Comparison of ENCODE assay signal across 8 mouse cellular contexts in the genomic region with DNA sequence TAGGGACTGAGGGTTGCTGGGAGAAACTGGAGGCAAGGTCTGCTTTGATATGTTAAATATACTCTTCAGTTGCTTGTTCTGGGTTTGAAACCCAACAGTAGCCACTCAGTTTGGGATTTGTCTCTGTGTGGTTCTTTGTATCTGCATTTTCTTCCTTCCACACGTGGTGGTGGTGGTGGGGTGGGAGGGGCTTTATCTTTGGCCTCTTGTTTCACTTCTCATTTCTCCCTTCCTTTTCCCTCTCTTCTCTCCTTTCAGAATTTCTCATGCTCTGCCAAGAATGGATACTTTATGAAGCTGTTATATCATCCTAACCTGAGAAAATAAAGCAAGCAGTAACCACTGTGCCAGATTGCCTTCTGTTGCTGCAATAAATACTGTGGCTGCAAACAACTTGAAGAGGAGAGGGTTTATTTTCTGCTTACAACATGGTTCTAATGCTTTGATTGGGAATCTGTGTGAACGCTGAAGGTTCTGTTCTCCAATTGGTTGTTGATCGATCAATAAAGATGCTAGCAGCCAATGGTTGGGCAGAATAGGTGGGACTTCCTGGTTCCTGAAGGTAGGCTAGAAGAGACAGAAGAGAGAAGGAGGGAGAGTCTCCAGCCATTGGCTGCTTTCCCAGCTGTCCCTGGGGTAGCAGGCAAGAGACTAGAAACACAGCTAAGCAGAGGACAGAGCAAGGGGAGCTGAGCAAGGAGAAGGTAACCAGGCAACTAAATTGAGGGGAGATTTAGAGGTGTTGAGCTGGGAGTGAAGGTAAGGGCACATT.
A peak's percentile ranks its signal among the peaks of the same experiment; 100 is the strongest.
DNase-seq lines count a peak whose midpoint lies in the region; ATAC-seq lines count a peak whose summit lies in the region.

No protein-coding gene starts in this region.

- H3K4me3 ChIP-seq in liver, embryonic 13.5 days (replicated peaks), result no peak overlapping the region; the same call in 1 of the 2 replicates
- H3K4me3 ChIP-seq in forebrain, embryonic 15.5 days, result no peak overlapping the region

- H3K9ac ChIP-seq in liver, embryonic 13.5 days, result no peak overlapping the region
- no peak overlapping the region for H3K9ac ChIP-seq in forebrain, embryonic 15.5 days (replicated peaks)

- no peaks in the 10 kb centered on the region for H3K36me3 ChIP-seq in liver, embryonic 13.5 days
- no peaks in the 10 kb centered on the region for H3K36me3 ChIP-seq in forebrain, embryonic 15.5 days

- no peaks in the 10 kb centered on the region for H3K9me3 ChIP-seq in liver, embryonic 13.5 days (replicated peaks)
- H3K9me3 ChIP-seq in forebrain, embryonic 15.5 days, result no peaks in the 10 kb centered on the region

- DNase-seq in right cerebral cortex, postnatal 10 days (ENCODE audit: low spot score in 2 of 2), result peak; percentile 41 to 49
- no peak for DNase-seq in right cerebral cortex, adult 2 months (ENCODE audit: low spot score in 2 of 2)
- peak; percentile 66 for DNase-seq in adrenal gland, postnatal 10 days
- DNase-seq in fibroblast of lung, adult 2 months (ENCODE audit: low read depth), result peak; percentile 10
- no peak for DNase-seq in liver, embryonic 13.5 days
- DNase-seq in skeletal muscle tissue, adult 2 months (ENCODE audit: low read depth, low spot score), result peak; percentile 52
- no peak for DNase-seq in embryo, embryonic 10.5 days (ENCODE audit: low spot score)

- no peaks in the 10 kb centered on the region for H3K4me1 ChIP-seq in liver, embryonic 13.5 days (replicated peaks)
- no peaks in the 10 kb centered on the region for H3K4me1 ChIP-seq in forebrain, embryonic 15.5 days

- peak overlapping the region; percentile 24; the same call in 1 of the 2 replicates for H3K4me2 ChIP-seq in liver, embryonic 13.5 days
- H3K4me2 ChIP-seq in forebrain, embryonic 15.5 days (replicated peaks), result no peak overlapping the region

- no peaks in the 10 kb centered on the region for H3K27me3 ChIP-seq in liver, embryonic 13.5 days
- no peaks in the 10 kb centered on the region for H3K27me3 ChIP-seq in forebrain, embryonic 15.5 days

- 49% methylated on average over 3 of the region's 3 CpGs for WGBS in liver, embryonic 13.5 days (ENCODE audit: insufficient replicate concordance)
- WGBS in forebrain, embryonic 15.5 days, result 73% methylated on average over 3 of the region's 3 CpGs

- no peak overlapping the region for H3K27ac ChIP-seq in liver, embryonic 13.5 days
- no peak overlapping the region for H3K27ac ChIP-seq in forebrain, embryonic 15.5 days (replicated peaks)

- ATAC-seq in liver, embryonic 13.5 days (ENCODE audit: low read depth), result no peak
- ATAC-seq in forebrain, embryonic 15.5 days (replicated peaks), result no peak

Comparison
In these comparisons a context has a peak if more than half of its experiments do, and no peak if none do; other contexts are left out.
1. DNase-seq: peak in right cerebral cortex, postnatal 10 days (2 of 2), adrenal gland, postnatal 10 days (single experiment), fibroblast of lung, adult 2 months (single experiment) and skeletal muscle tissue, adult 2 months (single experiment); none in right cerebral cortex, adult 2 months (0 of 2), liver, embryonic 13.5 days (single experiment) and embryo, embryonic 10.5 days (single experiment).